In genomic region chr2:68345269-68345668, GRCm38 (mm10) we compare ENCODE assay signal across 26 mouse cellular contexts.
"Had no signal": no experiment of that assay in that cellular context is flagged by ENCODE, and none has a peak within 500 bp of the region (broad histone marks: within the 10 kb centered on the region; RNA-seq: fewer than 3 reads in every experiment).

No protein-coding gene starts in this region.

- DNase-seq: forebrain, postnatal 0 days; gastrocnemius, postnatal 14 days; gastrocnemius, postnatal 36 days; heart, adult 11 months; heart, adult 2 months; heart, postnatal 14 days; heart, postnatal 36 days; kidney, adult 11 months; kidney, adult 2 months; kidney, adult 9 months; kidney, postnatal 14 days; kidney, postnatal 36 days; layer of hippocampus, adult 9-11 months; layer of hippocampus, postnatal 36 days; left cerebral cortex, postnatal 4 days had no signal

- H3K36me3 ChIP-seq: liver, embryonic 12.5 days had no signal

- H3K4me3 ChIP-seq: heart, adult 2 months; heart, embryonic 13.5 days; heart, embryonic 15.5 days; hindbrain, embryonic 15.5 days; kidney, embryonic 15.5 days; limb, embryonic 12.5 days; limb, embryonic 15.5 days; liver, embryonic 12.5 days had no signal

- H3K4me2 ChIP-seq: heart, embryonic 11.5 days; heart, embryonic 13.5 days; heart, embryonic 15.5 days; hindbrain, embryonic 15.5 days; kidney, embryonic 15.5 days; limb, embryonic 12.5 days; limb, embryonic 15.5 days; liver, embryonic 12.5 days had no signal

- ATAC-seq: forebrain, postnatal 0 days; hindbrain, postnatal 0 days; intestine, embryonic 16.5 days; liver, embryonic 12.5 days had no signal

- H3K4me1 ChIP-seq: heart, embryonic 13.5 days; limb, embryonic 12.5 days; limb, embryonic 15.5 days; liver, embryonic 12.5 days had no signal

- H3K9me3 ChIP-seq: heart, embryonic 13.5 days; heart, embryonic 15.5 days; hindbrain, embryonic 15.5 days; kidney, embryonic 15.5 days; limb, embryonic 12.5 days; limb, embryonic 15.5 days; liver, embryonic 12.5 days had no signal

- H3K9ac ChIP-seq: forebrain, postnatal 0 days; heart, embryonic 13.5 days; heart, embryonic 15.5 days; hindbrain, embryonic 15.5 days; kidney, embryonic 15.5 days; limb, embryonic 12.5 days; limb, embryonic 15.5 days; liver, embryonic 12.5 days had no signal

- H3K27ac ChIP-seq: heart, adult 2 months; heart, embryonic 13.5 days; heart, embryonic 15.5 days; hindbrain, embryonic 15.5 days; hindbrain, postnatal 0 days; kidney, embryonic 15.5 days; kidney, postnatal 0 days; limb, embryonic 12.5 days; limb, embryonic 15.5 days; liver, embryonic 12.5 days had no signal

- H3K27me3 ChIP-seq: heart, embryonic 13.5 days; heart, embryonic 15.5 days; hindbrain, embryonic 15.5 days; kidney, embryonic 15.5 days; limb, embryonic 12.5 days; limb, embryonic 15.5 days; liver, embryonic 12.5 days had no signal
